In the genomic region with DNA sequence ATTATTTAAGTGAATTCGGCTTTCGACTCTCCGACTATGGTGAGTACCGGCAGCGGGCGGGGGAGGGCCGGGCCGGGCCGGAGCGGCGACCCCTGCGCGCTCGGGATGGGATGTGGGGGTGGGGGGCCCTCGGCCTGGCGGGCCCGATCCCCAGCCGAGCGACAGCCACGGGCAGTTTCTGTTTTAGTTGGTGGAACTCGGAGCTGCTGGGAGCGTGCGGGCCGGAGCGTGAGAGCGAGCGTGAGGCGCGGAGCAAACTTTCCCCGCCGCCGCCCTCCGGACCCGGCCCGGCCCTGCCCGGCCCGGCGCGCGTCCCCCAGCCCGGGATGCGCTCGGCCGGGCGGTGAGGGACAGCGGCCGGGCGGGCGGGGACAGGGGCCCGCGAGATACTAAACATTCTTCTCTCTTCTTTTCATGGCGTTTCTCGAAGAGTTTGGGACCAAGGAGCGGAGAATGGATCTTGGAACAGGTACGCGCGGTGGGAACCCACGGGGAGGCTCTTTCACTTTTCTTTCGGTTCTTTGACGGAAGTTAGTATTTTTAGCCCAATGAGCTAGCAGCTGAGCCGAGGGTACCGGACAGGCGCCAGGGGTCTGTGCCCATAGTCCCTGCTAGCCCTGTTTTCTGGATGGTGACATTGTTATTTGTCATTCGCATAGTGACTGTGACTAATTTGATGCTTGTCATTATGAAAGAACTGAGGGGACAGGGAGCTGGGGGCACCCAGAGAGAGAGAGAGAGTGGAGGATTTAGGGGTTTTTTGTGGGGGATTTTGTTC, we compare ENCODE assay signal across 7 mouse cellular contexts.
DNase-seq lines count a peak whose midpoint lies in the region; ATAC-seq lines count a peak whose summit lies in the region.

No protein-coding gene starts in this region.

- H3K36me3 ChIP-seq in megakaryocyte, embryonic 14.5 days (replicated peaks; ENCODE audit: low read length), result no peaks in the 10 kb centered on the region
- H3K36me3 ChIP-seq in embryonic facial prominence, embryonic 15.5 days, result no peaks in the 10 kb centered on the region
- no peaks in the 10 kb centered on the region for H3K36me3 ChIP-seq in neural tube, embryonic 12.5 days

- peak overlapping the region; percentile 99 for H3K4me2 ChIP-seq in embryonic facial prominence, embryonic 15.5 days (replicated peaks)
- peak overlapping the region; percentile 99 for H3K4me2 ChIP-seq in neural tube, embryonic 12.5 days (replicated peaks)

- WGBS in embryonic facial prominence, embryonic 15.5 days, result 1% methylated on average over 64 of the region's 64 CpGs
- WGBS in neural tube, embryonic 12.5 days, result under 1% methylated on average over 62 of the region's 64 CpGs

- H3K4me3 ChIP-seq in megakaryocyte, embryonic 14.5 days (replicated peaks), result peak overlapping the region; percentile 93
- H3K4me3 ChIP-seq in embryonic facial prominence, embryonic 15.5 days (replicated peaks), result peak overlapping the region; percentile 63
- H3K4me3 ChIP-seq in neural tube, embryonic 12.5 days, result peak overlapping the region; percentile 60

- ATAC-seq in megakaryocyte, adult 5-6 weeks (ENCODE audit: poor library complexity, severe bottlenecking), result no peak
- ATAC-seq in embryonic facial prominence, embryonic 15.5 days (ENCODE audit: insufficient number of reproducible peaks, low FRiP score, low TSS enrichment, low read depth), result no peak
- ATAC-seq in neural tube, embryonic 12.5 days (ENCODE audit: low FRiP score, low read depth), result 0 out of 2 replicates have a peak, but pooled peaks have one; percentile 4

- peaks cover 5% of the 10 kb centered on the region for H3K9me3 ChIP-seq in megakaryocyte, embryonic 14.5 days
- no peaks in the 10 kb centered on the region for H3K9me3 ChIP-seq in embryonic facial prominence, embryonic 15.5 days (replicated peaks)
- no peaks in the 10 kb centered on the region for H3K9me3 ChIP-seq in neural tube, embryonic 12.5 days

- peaks cover 95% of the 10 kb centered on the region for H3K27me3 ChIP-seq in megakaryocyte, embryonic 14.5 days (replicated peaks)
- H3K27me3 ChIP-seq in embryonic facial prominence, embryonic 15.5 days, result peaks cover 80% of the 10 kb centered on the region
- peaks cover 91% of the 10 kb centered on the region for H3K27me3 ChIP-seq in neural tube, embryonic 12.5 days (replicated peaks)

- H3K27ac ChIP-seq in embryonic facial prominence, embryonic 15.5 days (replicated peaks), result peak overlapping the region; percentile 65
- H3K27ac ChIP-seq in neural tube, embryonic 12.5 days, result no peak overlapping the region

- peaks cover 18% of the 10 kb centered on the region for H3K4me1 ChIP-seq in megakaryocyte, embryonic 14.5 days
- peaks cover 23% of the 10 kb centered on the region for H3K4me1 ChIP-seq in embryonic facial prominence, embryonic 15.5 days
- peaks cover 50% of the 10 kb centered on the region for H3K4me1 ChIP-seq in neural tube, embryonic 12.5 days

- H3K9ac ChIP-seq in embryonic facial prominence, embryonic 15.5 days, result peak overlapping the region; percentile 53
- H3K9ac ChIP-seq in neural tube, embryonic 12.5 days, result peak overlapping the region; percentile 65

- DNase-seq in kidney, postnatal 10 days, result peak; percentile 61
- no peak for DNase-seq in frontal cortex, postnatal 25 days (ENCODE audit: low spot score in 2 of 2)
- no peak for DNase-seq in right cerebral cortex, postnatal 10 days (ENCODE audit: low spot score in 2 of 2)
